Mouse (Mus musculus) kidney, postnatal 10 days (tissue): ENCODE results near the gene Gm10518.
"Not testable (repeated sequence)": the region's sequence is repeated elsewhere in the genome, so short reads cannot be mapped to it uniquely, and the experiment has no call there.

Experiments
- DNase-seq: peaks from one replicate; pipeline ENCODE4 v3.0.0; 2021; ENCODE audit warnings: mixed read lengths

The Gm10518 gene

DNA sequence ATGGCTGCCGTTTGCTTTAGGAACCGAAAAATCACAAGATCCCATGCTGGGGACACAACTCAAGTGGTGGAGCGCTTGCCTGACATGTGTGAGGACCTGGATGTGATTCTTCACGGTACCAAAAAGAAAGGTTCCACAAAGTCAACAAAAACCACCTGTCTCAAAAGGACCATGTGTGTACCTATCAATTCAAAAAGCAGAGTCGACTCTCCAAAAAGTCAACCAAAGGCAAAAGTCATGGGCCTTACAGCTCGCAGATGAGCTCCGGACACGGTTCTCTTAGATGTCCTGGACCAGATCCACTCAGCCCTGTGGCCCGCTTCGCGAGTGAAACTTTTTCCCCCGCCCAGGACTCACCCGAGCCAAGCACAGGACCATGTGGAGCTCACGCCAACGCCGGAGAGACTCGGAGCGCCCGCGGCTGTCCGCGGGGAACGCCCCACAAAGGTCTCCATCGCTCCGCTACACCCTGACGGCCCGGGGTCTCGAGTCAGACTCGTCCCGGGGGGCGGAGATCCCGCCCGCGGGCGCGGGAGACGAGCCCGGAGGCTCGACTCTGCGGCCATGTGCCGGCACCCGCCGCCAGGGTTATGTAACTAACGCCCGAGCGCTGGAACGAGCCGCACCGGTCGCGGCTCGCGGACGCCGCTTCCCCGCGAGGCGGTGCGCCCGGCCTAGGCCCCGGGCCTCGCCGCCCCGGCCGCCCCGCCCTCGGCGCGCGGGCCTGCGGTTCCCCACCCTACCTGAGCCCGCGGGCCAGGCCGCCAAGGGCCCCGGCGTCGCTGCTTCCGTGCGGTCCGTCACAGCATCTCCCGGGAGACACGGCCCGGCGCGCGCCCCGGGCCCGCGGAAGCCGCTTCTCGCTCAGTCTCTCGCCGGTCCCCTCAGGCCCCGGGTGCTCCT is at the start of gene Gm10518:
Gm10518 (plus strand) TSS at position 767 of the 903 bp plus-strand sequence.
- peak; percentile 77 for DNase-seq

DNA sequence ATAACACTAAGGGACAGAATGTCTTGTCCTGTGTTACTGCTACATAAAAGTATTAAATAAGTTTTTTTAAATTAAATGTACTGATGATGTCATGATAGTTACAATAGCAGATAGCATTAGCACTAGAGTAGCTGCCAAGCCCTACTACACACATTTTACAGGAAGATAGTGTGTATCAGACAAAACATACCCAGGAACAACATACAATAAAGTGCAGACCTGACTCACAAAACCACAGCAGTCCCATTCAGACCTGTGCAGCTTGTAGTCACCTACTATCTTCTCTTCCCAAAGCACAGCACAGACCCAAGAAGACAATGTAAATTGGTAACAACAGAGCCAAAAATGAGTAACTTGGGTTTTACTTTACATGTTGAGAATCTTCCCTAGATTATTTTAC is 46.7 kb upstream of the Gm10518 start:
- no peak for DNase-seq

DNA sequence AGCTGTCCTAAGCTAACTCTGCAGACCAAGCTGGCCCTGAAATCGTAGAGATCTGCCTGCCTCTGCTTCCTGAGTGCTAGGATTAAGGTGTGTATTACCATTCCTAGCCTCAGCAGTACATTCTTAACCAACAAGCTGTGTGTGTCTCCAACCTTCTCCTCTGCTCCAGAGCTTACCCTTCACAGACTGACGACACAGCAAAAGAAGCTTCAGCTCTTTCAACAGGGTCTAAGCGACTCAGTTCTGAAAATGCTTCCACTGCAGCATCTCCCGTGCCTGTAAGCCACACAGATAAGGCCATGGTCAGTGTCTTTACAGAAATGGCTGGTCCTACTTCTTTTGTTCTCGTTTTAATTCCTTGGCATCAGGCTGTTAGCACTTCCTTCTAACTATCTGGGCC is 43.1 kb upstream of the Gm10518 start:
- DNase-seq = no peak

DNA sequence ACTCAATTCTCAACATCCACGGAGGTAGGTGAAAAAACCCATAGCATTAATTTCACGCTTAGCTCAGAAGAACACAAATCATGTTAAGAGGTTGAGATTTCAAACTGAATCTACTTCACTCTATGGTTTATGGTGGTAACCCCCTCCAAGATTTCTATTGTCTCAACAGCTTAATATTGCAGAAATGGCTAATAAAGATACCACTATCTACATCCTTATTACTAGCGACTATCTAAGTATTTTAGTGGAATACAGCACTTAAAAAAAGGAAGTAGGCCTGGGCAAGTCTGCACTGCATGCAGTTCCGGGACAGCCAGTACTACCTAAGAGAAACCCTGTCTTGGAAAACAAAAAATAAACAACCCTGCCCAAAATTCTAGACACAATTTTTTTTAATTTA is 42.6 kb upstream of the Gm10518 start:
- DNase-seq = no peak

DNA sequence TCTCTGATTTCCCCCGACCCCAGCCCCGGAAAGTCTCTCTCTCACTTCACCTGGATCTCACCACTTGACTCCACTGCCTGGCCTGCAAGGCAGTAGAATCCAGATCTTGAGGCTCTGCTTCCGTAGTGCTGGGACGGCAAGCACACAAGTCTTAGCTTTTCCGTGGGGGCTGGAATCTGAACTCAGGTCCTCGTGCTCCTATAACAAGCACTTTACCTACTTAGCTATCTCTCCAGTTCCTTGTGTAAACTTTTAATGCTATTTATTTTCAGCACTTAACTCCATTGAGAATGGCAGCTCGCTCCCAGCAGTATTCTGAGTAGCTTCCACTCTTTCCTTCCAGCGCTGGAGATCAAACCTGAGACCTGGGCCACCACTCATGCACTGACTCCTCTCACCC is 26.3 kb upstream of the Gm10518 start:
- no peak for DNase-seq

DNA sequence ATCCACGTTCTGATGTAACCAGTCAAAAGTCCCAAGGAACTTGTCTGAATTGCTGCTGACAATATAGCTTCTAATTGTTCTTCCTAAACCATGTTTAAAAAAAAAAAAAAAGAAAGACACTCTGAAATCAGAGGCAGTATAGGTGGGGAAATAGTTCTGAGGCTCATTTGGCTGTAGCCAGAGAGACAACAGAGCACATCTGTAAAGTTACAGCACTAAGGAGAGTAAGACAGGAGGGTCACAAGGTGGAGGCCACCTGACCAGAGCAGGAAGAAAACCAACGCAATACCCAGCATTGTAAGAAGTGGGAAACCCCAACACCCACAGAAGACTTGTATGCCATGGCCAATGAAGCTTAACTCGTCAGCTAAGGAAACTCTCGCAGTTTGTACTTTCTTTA is 19.1 kb upstream of the Gm10518 start:
- no peak for DNase-seq

DNA sequence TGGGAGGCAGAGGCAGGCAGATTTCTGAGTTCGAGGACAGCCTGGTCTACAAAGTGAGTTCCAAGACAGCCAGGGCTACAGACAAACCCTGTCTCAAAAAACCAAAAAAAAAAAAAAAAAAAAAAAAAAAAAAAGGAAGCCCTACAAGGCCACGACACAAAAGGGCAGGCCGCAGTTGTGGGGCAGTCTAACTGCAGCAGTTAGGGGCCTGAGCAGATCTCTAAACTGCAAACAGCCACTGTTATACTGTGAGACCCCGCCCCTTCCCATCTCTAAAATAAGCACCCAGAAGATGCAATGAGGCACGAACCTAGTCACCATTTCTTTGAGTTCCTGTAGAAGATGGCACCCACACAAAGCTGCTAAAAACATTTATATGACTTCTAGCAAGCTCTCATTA is 17.7 kb upstream of the Gm10518 start:
- no peak for DNase-seq

DNA sequence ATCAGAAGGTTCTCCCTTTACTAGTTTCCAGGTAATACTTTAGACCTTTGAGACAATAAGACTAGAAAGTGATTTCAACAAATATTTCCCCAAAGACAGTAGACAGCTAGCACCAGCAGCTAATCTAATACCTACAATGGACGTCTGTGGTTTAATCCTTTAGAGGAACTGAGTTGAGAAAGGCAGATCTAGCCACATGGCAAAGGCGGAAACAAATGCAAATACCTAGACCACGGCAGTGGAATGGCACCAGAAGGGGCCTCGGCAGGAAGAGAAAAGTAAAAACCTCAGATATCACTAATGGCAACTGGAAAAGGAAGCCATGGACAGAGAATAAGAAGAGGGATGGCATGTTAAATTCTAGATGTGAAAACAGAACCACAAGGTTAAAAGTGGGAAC is 15.9 kb upstream of the Gm10518 start:
- DNase-seq = no peak

DNA sequence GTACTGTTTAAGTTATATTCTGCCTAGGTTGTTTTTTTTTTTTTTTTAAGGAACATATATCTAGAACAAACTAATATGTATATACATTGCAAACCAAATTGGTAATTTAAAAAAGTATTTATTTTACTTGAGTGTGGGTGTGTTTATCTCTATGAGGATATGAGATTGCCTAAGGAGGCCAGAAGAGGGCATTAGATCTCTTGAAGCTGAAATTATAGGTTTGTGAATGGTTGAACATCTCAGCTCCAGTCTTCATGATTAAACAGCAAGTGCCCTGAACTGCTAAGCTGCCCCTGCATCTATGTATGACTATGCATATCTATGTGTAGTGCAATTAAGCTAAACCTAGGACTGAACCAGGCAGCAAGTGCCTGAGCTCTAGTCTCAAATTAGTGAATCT is 4.4 kb upstream of the Gm10518 start:
- no peak for DNase-seq

DNA sequence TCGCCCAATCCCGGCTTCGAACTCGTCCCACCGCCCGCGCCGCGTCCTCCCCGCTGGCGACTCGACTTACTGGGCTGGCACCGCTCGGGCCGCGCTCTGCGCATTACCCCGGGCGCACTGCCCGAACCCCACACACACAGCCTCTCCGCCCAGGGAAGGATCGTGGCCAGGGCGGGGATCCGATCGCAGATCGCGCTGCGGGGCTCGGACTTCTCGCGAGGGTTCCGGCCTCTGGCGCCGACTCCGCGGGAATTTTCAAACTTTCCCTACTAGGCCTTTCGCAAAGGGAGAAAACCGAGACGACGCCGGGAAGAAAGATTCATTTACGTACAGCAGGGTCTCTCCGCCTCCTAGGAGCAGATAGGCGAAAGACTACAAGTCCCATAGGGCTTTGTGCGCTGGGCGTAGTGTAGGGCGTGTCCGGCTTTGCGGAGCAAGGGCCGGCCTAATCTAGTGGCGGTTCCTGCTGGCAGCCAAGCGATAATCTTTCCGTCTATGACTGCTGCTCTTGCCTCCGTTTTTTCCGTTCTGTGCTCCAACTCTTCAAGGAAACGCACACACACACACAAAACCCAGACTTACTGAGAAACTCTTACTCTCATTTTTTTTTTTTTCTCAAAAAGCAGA is 450 bp downstream of the Gm10518 start, which contains the start of gene Ahctf1:
Ahctf1 (minus strand) TSS at position 168 of the 627 bp plus-strand sequence.
- DNase-seq = peak; percentile 99

DNA sequence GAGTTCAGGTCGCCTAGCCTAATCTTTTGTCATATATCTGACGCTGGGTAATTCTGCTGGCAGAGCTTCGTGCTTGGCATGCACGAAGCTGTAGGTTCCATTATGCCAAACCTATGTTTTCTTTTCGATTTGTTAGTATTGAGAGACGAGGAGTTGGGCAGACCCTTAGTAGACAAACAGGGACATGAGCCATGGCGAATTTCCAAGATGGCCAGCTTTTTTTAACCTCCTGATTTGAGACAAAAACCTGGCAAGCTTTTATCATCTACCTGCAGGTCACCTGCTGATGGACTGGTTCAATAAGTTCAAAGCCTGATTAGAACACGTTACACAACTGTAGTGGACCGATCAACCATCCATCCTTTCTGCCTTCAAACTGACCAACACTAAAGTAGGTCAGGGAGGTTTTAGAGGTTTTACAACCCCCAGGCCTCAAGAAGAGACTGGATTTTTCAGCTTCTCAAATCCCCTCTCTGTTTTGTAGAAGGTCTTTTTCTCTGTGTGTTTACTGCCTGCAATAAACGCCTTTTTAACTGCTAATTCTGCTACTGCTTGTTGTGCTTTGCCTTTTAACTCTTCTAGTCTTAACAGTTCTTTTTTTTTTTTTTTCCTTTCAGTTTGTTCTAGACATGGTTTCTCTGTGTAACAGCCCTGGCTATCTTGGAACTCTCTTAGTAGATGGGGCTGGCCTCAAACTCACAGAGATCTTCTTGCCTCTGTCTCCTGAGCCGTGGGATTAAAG is 1.1 kb downstream of the Gm10518 start:
- DNase-seq = peak; percentile 30

DNA sequence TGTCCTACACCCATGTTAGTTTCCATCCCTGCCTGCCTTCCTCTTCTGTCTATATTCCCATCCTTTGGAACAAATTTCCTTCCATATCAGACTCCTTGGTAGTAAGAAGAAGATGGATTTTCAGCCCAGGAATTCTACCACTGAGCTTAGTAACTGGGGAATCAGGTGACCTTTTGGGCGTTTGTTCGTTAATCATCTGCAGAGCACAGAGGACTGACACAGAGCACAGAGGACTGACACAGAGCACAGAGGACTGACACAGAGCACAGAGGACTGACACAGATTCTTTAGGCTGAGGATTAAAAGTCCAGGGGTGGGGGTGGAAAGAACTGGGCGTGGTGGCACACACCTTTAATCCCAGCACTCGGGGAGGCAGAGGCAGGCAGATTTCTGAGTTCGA is 2.6 kb downstream of the Gm10518 start:
- DNase-seq = peak; percentile 21

DNA sequence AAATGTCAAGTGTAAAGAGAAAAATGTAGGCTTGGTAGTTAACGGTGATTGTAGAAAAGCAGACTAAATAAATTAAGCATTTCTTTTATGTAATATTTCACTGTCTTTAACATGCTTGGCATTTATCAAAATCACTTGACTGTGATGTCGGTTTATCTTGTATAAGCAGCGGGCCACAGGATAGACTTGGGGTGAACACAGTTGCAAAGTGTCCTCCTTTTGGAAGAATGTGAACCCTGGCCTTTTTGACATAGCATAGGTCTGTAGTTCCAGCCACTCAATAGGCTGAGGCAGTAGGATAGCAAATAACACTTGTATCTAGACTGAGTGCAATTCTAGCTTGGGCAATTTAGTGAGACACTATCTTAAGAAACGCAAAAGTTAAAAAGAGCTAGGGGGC is 4.3 kb downstream of the Gm10518 start:
- DNase-seq = no peak

DNA sequence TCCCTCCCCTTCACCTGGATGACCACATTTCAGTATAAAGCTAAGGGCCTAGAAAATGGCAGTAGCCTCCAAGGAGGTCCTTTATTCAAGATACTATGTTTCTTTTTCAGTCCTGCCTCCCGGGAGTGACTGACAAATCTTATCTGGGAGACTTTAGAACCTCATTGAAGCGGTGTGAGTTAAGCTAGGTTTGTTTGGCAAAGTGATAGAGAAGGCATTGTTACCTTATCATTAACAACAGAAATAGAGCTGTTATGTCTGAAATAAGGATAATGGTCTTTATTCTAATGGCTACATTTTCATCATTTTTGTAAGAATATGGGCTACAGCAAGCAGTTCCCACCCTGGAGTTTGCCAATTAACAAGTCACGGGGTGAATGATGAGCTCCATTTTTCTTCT is 5.1 kb downstream of the Gm10518 start:
- no peak for DNase-seq

DNA sequence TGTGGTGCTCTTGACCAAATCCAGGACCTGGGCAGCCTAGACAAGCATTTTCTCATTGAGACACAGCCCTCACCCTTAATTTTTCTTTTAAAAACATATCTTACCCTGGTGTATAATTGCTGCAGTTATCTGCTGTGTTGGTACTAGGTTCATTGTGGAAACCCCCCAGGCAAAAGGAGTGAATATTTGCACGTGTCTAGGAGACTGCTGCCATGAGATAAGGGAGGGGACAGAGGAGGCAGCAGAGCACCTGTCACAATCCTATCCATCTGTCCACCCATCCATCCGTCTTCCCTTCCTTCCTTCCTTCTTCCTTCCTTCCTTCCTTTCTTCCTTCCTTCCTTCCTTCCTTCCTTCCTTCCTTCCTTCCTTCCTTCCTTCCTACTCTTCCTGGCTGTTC is 10.2 kb downstream of the Gm10518 start:
- no peak for DNase-seq

DNA sequence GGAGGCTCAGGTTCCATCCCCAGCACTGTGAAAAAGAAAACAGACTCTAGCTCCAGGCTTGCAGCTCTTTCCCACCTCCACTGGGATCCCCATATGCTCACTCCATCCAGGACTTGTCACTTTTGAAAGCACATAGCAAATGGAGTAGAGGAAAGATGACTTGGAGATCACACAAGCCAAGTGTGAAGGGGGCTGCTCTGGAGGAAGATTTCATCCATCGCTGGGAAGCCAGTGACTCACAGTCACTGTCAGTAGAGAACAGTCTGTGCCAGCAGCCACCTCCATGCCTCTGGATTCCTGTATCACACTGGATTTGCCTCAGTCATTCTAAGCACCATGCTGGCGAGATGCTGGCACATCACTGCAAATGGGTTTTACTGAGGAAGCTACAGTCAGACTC is 11.4 kb downstream of the Gm10518 start:
- no peak for DNase-seq

DNA sequence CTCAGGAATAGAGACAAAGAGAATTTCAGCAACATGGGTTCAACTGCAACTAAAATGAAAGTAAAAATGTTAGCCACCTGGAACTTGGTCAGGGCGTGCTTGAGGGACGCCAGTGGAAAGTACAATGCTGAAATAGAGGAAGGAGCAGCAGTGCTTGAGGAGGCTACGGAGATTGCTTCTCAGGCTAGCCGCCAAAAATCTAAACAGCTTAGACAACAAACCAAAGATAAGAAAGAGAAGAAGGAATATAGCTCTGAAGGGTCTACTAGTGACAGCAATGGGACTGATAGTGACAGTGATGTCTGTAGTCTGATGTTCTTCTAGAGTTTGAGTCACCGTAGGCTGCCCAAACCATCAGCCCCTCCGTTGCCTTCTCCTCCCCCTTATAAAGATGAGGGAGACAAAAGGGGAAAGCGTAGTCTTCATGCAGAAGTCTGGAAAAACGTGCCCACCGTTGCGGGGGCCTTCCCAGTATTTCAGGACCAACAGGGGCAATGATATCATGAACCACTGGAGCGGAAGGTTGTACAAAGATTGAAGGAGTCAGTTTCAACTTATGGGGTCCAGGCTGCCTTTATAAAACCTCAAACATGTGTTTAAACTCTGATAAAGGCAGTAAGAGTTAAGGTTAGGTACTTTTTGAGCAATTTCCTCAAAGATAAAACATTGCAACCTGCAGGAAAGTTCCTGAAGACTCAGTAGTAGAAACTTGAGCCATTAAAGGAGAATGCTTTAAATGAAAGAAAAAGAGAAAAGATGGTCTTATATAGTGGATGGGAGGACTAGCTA is 15.5 kb downstream of the Gm10518 start:
- DNase-seq = not testable (repeated sequence)

DNA sequence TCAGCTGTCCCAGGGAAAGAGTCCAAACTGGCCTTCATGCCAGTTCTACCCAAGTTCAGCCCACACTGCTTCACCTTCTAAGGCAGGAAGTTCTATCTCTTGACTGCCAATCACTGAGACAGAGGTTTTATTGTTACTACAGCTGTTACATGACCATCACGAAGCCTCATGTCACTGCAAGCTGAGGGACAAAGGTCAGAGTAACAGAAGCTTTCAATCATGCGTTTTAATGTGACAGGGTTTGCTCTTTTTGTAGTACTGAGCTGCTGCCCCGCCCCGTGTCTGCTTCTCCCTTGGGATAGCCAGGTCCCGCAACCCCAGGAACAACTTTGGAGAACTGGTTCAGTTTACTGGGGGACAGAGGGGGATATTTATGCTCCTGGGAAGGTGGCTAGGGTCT is 21.4 kb downstream of the Gm10518 start:
- no peak for DNase-seq

DNA sequence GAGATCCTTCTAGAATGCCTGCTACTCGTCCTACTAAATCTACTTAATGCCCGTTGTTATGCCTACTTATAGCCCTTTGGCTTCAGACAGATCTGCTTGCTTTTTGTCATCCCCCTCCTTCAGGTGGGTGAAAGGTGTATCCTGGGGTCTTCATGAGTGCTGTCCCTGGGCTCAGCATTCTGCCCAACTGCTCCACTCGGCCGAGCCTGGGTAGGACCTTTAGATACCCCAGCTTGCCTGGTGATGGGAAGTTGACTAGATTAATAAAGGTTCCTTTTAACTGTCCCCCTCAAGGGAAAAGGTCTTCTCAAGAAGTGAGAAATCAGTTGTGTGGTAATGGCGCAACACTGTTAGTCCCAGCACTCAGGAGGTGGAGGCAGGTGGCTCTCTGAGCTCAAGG is 24.9 kb downstream of the Gm10518 start:
- no peak for DNase-seq

DNA sequence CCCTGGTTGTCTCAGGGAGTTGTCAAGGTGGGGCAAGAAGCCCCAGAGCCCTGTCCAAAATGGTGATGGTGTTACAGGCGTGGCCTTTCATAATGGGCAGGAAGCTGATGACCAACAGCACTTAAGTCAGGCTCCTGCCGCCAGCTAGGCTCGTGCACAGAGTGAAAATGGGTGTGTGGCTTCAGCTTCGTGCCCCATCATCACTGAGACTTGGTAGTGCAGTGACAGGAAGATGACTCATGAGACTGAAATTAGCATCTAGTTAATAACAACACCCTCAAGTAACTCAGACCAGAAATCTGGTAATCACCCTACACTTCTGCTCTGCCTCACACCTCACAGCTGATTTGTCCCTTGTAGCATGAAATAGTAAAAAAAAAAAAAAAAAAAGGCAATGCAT is 25.7 kb downstream of the Gm10518 start:
- DNase-seq = no peak

DNA sequence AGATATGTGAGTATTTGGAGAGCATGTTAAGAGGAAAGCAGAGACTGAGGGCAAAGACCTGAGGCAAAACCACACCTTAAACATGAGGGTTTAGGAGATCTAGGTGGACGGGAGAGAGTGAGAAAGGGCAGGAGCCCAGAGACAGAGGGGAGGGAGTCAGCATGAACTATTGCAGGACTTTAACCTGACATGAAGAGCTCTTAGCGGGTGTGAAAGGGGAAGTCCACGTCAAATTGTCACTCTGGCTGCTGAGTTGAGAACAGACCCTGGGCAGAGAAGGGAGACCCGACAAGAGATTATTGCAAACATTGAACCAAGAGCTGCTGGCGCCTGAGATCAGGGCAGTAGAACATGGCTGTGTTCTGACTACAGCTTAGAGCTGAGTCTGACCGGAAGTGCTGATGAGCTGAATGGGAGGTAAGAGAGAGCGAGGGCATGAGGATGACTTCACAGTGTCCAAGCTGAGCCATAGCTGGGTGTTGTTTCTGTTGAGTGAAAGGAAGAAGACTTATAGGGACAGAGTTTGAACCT is 29.6 kb downstream of the Gm10518 start:
- no peak for DNase-seq

DNA sequence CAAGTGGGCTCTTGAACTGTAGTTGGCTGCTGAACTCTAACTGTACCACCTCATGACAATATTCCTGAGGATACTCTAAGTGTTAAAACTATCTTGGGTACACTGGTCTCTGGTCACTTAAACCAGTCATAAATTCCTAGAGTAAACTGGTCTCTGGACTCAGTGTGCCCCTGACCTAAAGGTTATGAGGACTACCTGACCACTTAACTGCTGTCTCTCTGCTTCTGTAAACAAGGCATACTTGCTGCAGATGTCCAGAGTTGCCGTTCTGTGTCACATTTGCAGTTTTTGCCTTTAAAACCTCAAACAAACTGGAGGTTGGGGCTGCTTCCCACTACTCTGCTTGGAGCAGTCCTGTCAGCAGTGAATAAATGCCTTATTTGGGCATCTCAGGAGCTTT is 30.4 kb downstream of the Gm10518 start:
- no peak for DNase-seq
